Mouse (Mus musculus) stomach, embryonic 14.5 days (tissue): ENCODE data around the gene Prkcg. TPM values are rescaled to one million over a fixed set of nuclear protein-coding genes. Genes with fewer than 3 reads are reported as not detected.
"Not testable (repeated sequence)": the region's sequence is repeated elsewhere in the genome, so short reads cannot be mapped to it uniquely, and the experiment has no call there.

Source experiments
- ATAC-seq: fragments of 200-750 bp; cut with Nextera tagmentation; 2 replicates; pipeline ENCODE4 v1.8.0; 2017; ENCODE audit warnings: low read depth, moderate TSS enrichment; ENCODE audit not compliant: insufficient number of reproducible peaks, insufficient read depth, low FRiP score
- H3K27ac ChIP-seq: fragments of 300-500 bp; sonication (generic); 2 replicates; pipeline ENCODE4 v1.5.1; 2014; ENCODE audit warnings: mild to moderate bottlenecking, low read length, moderate library complexity, mixed read lengths
- H3K27me3 ChIP-seq: fragments of 300-500 bp; sonication (generic); 2 replicates; pipeline ENCODE4 v1.6.1; 2014; ENCODE audit warnings: low read length, control low read depth, mixed read lengths; ENCODE audit not compliant: control insufficient read depth, insufficient read depth
- H3K36me3 ChIP-seq: fragments of 300-500 bp; sonication (generic); 2 replicates; pipeline ENCODE4 v1.6.1; 2014; ENCODE audit warnings: mild to moderate bottlenecking, control low read depth, low read length, moderate library complexity, mixed read lengths; ENCODE audit not compliant: control insufficient read depth, insufficient read depth
- H3K4me1 ChIP-seq: fragments of 300-500 bp; sonication (generic); 2 replicates; pipeline ENCODE4 v1.6.1; 2014; ENCODE audit warnings: low read length, control low read depth, mixed read lengths; ENCODE audit not compliant: control insufficient read depth, insufficient read depth
- H3K4me2 ChIP-seq: fragments of 300-500 bp; sonication (generic); replicated peaks from 2 replicates; pipeline ENCODE4 v1.6.1; 2014; ENCODE audit warnings: low read depth, low read length, control low read depth
- H3K4me3 ChIP-seq: fragments of 300-500 bp; sonication (generic); 2 replicates; pipeline ENCODE4 v1.5.1; 2014; ENCODE audit warnings: low read depth, low read length, control low read depth
- H3K9ac ChIP-seq: fragments of 300-500 bp; sonication (generic); replicated peaks from 2 replicates; pipeline ENCODE4 v1.6.1; 2014; ENCODE audit warnings: low read depth, mild to moderate bottlenecking, control low read depth, low read length, moderate library complexity, mixed read lengths
- H3K9me3 ChIP-seq: fragments of 300-500 bp; sonication (generic); 2 replicates; pipeline ENCODE4 v1.6.1; 2016; ENCODE audit warnings: low read depth, low read length, control low read depth; ENCODE audit not compliant: control insufficient read depth
- WGBS: fragments of 180-500 bp; shearing (Covaris S2); extraction: QIAGEN DNeasy Blood & Tissue Kit; methylation state at CpG from one replicate; pipeline ENCODE4 v1.1.7; 2014; 5-methylcytosine and 5-hydroxymethylcytosine counted together
- polyA plus RNA-seq: library from polyadenylated mRNA; unstranded; fragments of >200 nt; fragmentation: Nextera tagmentation; extraction: Ambion mirVana; gene quantifications from 2 replicates; pipeline ENCODE4 v1.2.1, GENCODE M21; 2014

Gene Prkcg
- polyA plus RNA-seq, 1 experiment from 2014 or later = 0.75 TPM

DNA sequence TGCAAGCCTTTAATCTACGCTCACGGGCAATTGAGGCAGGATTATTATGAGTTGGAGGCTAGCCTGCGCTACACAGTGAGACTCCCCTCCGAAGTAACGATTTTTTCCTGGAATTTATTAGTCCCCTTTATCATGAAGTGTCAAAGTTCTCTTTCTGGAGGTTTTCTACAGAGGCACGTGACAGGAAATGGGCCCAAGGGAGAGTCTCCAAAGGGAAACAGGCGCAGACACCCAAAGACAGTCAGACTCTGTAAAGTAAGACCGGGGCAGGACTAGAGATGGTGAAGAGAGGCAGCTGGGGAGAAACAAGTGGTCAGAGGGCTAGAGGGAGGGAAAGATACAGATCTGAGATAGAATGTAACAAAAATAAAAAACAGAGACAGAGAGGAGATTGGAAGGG, 21.1 kb upstream of the Prkcg start:
- Histone ChIP-seq H3K36me3 (no peaks in the 10 kb centered on the region), H3K4me3 (no peak overlapping the region), H3K27ac (no peak overlapping the region), H3K9ac (no peak overlapping the region), H3K27me3 (no peaks in the 10 kb centered on the region), H3K4me2 (no peak overlapping the region), H3K9me3 (no peaks in the 10 kb centered on the region), H3K4me1 (no peaks in the 10 kb centered on the region)
- no peak for ATAC-seq
- 66% methylated on average over 8 of the region's 8 CpGs for WGBS

DNA sequence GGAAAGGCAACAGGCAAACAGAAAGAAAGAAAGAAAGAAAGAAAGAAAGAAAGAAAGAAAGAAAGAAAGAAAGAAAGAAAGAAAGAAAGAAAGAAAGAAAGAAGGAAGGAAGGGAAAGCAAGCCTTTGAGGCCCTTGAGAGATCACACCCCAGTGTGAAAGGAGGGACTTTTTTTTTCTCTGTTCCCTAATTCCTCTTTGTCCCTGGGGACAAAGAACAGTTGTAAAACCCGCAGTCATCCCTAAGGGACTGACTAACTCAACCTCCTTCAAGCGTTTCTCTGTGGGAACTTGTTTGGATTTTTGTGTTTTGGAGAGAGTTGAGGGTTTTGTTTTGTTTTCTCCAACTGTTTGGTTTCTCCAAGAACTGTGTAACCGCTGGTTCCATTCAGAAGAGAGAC, 20.7 kb upstream of the Prkcg start:
- Histone ChIP-seq H3K4me1 (no peaks in the 10 kb centered on the region), H3K9ac (no peak overlapping the region), H3K36me3 (no peaks in the 10 kb centered on the region), H3K4me3 (no peak overlapping the region), H3K4me2 (no peak overlapping the region), H3K27ac (no peak overlapping the region), H3K9me3 (no peaks in the 10 kb centered on the region), H3K27me3 (no peaks in the 10 kb centered on the region)
- no peak for ATAC-seq
- 45% methylated on average over 3 of the region's 3 CpGs for WGBS

DNA sequence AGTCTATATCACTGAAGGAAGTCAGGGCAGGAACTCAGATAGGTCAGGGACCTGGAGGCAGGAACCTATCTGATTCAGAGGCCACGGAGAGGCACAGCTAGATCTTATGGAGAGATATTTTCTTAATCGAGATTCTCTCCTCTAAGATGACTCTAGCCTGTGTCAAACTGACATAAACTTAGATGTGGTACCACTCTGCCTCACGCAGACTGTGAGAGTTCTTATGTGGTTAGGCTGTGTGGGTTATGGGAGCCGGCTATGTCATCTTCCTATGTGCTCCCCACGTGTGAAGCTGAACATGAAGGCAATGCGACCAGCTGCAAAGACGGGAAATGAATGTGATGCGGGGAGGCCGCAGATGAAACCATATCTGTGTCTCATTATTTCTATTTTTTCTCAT, 16.8 kb upstream of the Prkcg start:
- WGBS = 87% methylated on average over 9 of the region's 9 CpGs
- no peak overlapping the region for H3K27ac ChIP-seq
- no peaks in the 10 kb centered on the region for H3K9me3 ChIP-seq
- H3K9ac ChIP-seq = no peak overlapping the region
- H3K4me2 ChIP-seq = no peak overlapping the region
- ATAC-seq = no peak
- no peak overlapping the region for H3K4me3 ChIP-seq
- H3K27me3 ChIP-seq = no peaks in the 10 kb centered on the region
- no peaks in the 10 kb centered on the region for H3K36me3 ChIP-seq
- no peaks in the 10 kb centered on the region for H3K4me1 ChIP-seq

DNA sequence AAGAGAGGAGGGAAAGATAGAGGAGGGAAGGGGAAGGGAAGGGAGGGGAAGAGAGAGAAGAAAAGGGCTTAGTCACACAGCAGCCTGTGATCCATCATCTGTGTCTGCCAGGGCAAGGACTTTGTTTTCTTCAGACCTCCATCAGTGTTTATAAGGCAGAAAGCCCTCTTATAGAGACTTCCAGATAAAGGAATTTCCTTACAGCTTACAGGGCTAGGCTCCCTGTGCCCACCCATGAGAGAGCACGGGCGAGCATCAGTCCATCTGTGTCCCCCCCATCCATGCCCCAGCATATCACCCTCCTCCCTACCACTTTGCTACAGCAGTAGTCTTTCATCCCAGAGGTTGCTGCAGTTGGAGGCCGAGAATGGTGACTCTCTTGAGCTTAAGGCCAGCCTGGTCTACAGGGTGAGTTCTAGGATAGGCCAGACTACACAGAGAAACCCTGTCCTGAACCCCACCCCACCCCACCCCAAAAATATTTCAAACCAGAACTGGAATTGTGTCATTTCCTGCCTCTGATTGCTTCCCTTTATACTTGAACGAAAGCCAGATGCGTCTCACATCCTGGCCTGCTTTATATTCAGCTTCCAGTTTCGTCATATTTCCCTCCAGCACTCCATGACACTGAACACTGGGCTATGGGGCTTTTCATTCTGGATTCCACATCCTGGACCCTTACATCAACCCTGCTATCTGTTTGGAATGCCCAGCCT, 13.4 kb upstream of the Prkcg start:
- ATAC-seq = peak; percentile 74
- 0 out of 2 replicates have a peak overlapping the region, but pooled peaks have one; percentile 2 for H3K4me2 ChIP-seq
- WGBS = 38% methylated on average over 6 of the region's 6 CpGs
- no peaks in the 10 kb centered on the region for H3K27me3 ChIP-seq
- H3K4me3 ChIP-seq = no peak overlapping the region
- H3K9ac ChIP-seq = no peak overlapping the region
- H3K4me1 ChIP-seq = no peaks in the 10 kb centered on the region
- H3K9me3 ChIP-seq = no peaks in the 10 kb centered on the region
- peak overlapping the region; percentile 87 for H3K27ac ChIP-seq
- no peaks in the 10 kb centered on the region for H3K36me3 ChIP-seq

DNA sequence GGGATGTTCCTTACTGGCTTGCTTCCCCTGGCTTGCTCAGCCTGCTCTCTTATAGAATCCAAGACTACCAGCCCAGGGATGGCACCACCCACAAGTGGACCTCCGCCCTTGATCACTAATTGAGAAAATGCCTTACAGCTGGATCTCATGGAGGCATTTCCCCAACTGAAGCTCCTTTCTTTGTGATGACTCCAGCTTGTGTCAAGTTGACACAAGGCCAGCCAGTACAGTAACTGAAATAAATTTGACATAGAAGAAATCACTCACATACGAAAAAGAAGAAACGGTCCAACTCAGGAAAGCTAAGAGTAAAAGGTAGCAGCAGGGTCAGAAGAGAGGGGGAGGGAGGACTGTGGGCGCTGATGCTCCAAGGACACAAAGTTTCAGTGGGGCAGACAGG, 12.2 kb upstream of the Prkcg start:
- not testable (repeated sequence) for H3K9ac ChIP-seq, H3K9me3 ChIP-seq, H3K36me3 ChIP-seq, H3K27ac ChIP-seq, H3K4me3 ChIP-seq, H3K4me1 ChIP-seq, ATAC-seq, H3K4me2 ChIP-seq, H3K27me3 ChIP-seq
- 58% methylated on average over 4 of the region's 4 CpGs for WGBS

DNA sequence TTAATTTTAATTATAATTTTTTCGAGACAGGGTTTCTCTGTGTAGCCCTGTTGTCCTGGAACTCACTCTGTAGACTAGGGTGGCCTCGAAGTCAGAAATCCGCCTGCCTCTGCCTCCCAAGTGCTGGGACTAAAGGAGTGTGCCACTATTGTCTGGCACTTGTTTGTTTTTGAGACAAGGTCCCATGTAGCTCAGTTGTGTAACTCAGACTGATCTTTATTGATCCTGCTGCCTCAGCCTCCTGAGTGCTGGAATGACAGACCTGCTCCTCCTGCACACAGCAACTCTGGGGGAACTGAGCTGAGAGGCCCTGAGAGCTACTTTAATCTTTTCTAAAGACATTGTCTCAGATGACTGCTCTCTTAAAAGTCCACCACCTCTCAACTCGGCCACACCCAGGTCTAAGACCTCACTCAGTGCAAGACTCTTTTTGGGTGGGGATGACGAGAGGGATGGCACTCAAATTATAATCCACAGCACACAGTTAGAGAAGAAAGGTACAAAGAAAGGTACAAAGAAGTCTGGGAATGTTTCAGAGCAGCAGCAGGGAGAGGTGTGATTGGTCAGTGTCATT, 8.8 kb upstream of the Prkcg start:
- H3K27ac ChIP-seq = no peak overlapping the region
- no peak overlapping the region for H3K4me3 ChIP-seq
- no peaks in the 10 kb centered on the region for H3K4me1 ChIP-seq
- H3K36me3 ChIP-seq = no peaks in the 10 kb centered on the region
- no peaks in the 10 kb centered on the region for H3K9me3 ChIP-seq
- H3K9ac ChIP-seq = no peak overlapping the region
- H3K27me3 ChIP-seq = no peaks in the 10 kb centered on the region
- no peak overlapping the region for H3K4me2 ChIP-seq
- 73% methylated on average over 5 of the region's 5 CpGs for WGBS
- ATAC-seq = no peak

DNA sequence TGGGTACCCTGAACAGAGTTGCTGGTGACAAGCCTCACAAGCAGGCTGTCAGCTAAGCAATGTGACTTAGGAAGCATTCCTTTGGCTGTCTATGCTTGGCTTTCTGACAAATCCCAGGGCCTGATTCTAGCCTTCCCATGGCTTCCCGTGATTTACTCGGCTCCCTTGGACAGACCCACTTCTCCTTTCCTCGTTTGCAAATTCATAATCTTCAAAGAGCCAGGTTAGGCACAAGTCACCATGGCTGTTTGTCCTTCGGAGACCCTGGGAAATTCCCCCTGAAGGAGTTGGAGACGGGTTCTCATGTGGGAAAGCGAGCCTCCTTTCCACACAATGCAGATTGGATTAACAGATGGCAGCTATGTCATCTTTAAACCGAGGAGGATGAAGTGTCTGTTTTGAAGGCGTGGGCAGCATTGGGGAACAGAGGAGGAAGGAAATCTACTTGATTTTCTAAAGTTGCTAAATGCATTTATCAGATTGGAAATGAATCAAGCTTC, 8.3 kb upstream of the Prkcg start:
- no peak overlapping the region for H3K4me2 ChIP-seq
- no peak overlapping the region for H3K27ac ChIP-seq
- ATAC-seq = no peak
- no peaks in the 10 kb centered on the region for H3K9me3 ChIP-seq
- H3K9ac ChIP-seq = no peak overlapping the region
- no peaks in the 10 kb centered on the region for H3K36me3 ChIP-seq
- 33% methylated on average over 8 of the region's 8 CpGs for WGBS
- H3K27me3 ChIP-seq = no peaks in the 10 kb centered on the region
- H3K4me3 ChIP-seq = no peak overlapping the region
- H3K4me1 ChIP-seq = no peaks in the 10 kb centered on the region

DNA sequence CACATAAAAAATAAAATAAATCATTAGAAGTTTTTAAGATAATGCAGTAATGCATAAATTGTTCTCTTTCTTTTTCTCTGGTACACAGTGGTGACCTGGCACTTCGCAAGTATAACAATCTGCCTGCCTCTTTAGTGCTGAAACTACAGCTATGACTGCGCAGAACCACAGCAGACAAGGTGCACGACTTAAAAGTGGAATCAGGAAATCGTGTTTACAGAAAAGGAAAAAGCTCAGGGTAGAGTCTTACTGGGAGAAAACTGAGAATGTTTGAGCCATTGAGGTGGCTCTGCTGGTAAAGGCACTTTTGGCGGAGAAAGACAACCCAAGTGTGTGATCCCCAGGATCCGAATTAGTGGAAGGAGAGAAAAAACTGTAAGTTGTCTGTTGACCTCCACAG, 7.2 kb upstream of the Prkcg start:
- Histone ChIP-seq H3K27ac (no peak overlapping the region), H3K4me3 (no peak overlapping the region), H3K36me3 (no peaks in the 10 kb centered on the region), H3K4me2 (no peak overlapping the region), H3K9ac (no peak overlapping the region), H3K9me3 (no peaks in the 10 kb centered on the region), H3K4me1 (0 out of 2 replicates have a peak, but pooled peaks cover 3% of the 10 kb centered on the region), H3K27me3 (no peaks in the 10 kb centered on the region)
- ATAC-seq = no peak
- 79% methylated on average over 6 of the region's 6 CpGs for WGBS
